Mouse (Mus musculus) midbrain, embryonic 12.5 days (tissue): ENCODE results near the gene Rps23. TPM values are rescaled to one million over a fixed set of nuclear protein-coding genes. Genes with fewer than 3 reads are reported as not detected.
A peak's percentile ranks its signal among the peaks of the same experiment; 100 is the strongest.

Experiments used
- ATAC-seq: fragments of 200-750 bp; cut with Nextera tagmentation; 2 replicates; pipeline ENCODE4 v1.8.0; 2017; ENCODE audit warnings: low read depth, moderate TSS enrichment, moderate library complexity; ENCODE audit not compliant: low FRiP score
- H3K27ac ChIP-seq: fragments of 300-500 bp; sonication (generic); replicated peaks from 2 replicates; pipeline ENCODE4 v1.5.1; 2016; ENCODE audit warnings: mild to moderate bottlenecking
- H3K27me3 ChIP-seq: fragments of 300-500 bp; sonication (generic); 2 replicates; pipeline ENCODE4 v1.6.1; 2016; ENCODE audit warnings: mild to moderate bottlenecking
- H3K36me3 ChIP-seq: fragments of 300-500 bp; sonication (generic); 2 replicates; pipeline ENCODE4 v1.6.1; 2016
- H3K4me1 ChIP-seq: fragments of 300-500 bp; sonication (generic); 2 replicates; pipeline ENCODE4 v1.6.1; 2016
- H3K4me2 ChIP-seq: fragments of 300-500 bp; sonication (generic); replicated peaks from 2 replicates; pipeline ENCODE4 v1.6.1; 2016; ENCODE audit warnings: mild to moderate bottlenecking, moderate library complexity
- H3K4me3 ChIP-seq: fragments of 300-500 bp; sonication (generic); 2 replicates; pipeline ENCODE4 v1.5.1; 2016; ENCODE audit warnings: mild to moderate bottlenecking
- H3K9ac ChIP-seq: fragments of 300-500 bp; sonication (generic); replicated peaks from 2 replicates; pipeline ENCODE4 v1.6.1; 2016; ENCODE audit warnings: mild to moderate bottlenecking, moderate library complexity
- H3K9me3 ChIP-seq: fragments of 300-500 bp; sonication (generic); 2 replicates; pipeline ENCODE4 v1.6.1; 2016; ENCODE audit warnings: mild to moderate bottlenecking
- WGBS: fragments of 180-500 bp; shearing (Covaris S2); methylation state at CpG from one replicate; pipeline ENCODE4 v1.1.7; 2016; 5-methylcytosine and 5-hydroxymethylcytosine counted together
- polyA plus RNA-seq: library from polyadenylated mRNA; unstranded; fragments of >200 nt; fragmentation: Nextera tagmentation; extraction: Ambion mirVana; gene quantifications from 2 replicates; pipeline ENCODE4 v1.2.1, GENCODE M21; 2016

Gene Rps23
- 168 and 207 TPM in 2 replicates for polyA plus RNA-seq

DNA sequence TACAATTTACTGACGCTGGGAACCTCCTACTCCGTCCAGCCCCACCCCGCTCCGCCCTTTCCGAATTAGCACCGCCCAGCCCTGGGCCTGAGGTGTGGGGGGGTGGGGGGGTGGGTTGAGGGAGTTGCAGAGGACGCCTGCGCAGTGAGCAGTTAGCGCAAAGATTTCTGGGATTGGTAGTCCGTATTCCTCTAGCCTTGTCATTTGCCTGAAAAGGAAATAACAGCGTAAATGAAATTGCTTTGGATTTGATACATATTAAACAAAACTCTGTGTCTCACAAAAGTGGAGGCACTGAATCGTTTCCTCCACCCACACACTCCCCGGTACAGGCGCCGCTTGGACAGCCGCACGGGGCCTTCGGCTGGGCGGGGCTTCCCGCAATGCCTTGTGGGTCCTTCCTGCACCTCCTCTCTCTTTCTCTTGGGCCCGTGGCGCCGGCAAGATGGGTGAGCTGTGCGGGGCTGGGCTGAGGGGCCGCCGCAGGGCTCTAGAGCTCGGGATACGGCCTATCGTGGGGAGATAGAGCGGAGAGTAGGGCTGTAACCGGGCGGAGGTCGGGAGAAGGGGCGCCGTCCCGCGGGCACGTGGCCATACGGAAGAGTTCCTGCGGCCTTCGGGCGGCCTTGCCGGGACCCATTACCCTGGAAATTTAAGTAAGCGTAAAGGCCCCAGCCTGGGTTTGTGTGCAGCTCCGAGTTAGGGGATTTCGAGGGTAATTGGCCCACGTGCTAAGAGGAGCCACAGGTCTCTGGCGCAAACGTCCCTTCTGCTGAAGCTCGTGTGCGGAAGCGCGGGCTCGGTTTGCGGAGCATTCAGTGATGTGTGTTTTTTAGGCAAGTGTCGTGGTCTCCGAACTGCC lies at the start of gene Rps23:
Gene Rps23 (plus strand): TSS at position 208 of the 862 bp plus-strand sequence.
- ATAC-seq = peak; percentile 98

DNA sequence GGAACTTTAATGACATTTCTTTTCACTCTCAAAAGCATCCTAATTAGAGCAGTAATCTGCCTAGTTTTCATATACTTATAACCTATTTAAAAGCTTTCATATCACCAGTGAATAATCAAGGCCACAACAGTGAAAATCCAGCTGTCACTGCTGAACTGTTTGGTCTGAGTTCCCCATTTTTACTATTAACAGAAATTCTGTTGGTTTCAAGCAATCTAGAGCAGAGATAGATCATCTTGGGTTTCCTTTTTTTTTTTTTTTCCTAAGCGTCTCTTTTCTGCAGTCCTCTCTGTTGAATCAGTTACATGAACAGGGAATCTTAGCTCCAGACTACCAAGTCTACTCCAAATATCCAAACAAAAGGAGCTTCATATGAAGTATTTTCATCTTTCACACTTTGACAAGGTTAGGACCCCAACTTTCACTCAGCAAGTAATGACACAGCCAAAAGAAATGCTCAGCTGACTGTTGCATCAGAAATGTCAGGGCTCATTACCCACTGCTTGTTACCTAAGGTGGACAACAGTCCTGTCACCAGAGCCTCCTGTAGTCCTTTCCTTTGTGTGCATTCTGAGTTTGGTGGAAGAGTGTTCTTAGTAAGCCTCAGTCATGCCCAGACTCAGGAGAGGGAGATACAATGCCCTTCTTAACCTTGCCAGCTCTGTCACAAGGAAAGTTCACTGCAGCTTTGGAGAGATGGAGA lies 40.9 kb upstream of the Rps23 start:
- Histone ChIP-seq H3K27ac (no peak overlapping the region), H3K4me3 (no peak overlapping the region), H3K36me3 (no peaks in the 10 kb centered on the region), H3K9ac (no peak overlapping the region), H3K9me3 (no peaks in the 10 kb centered on the region), H3K4me2 (no peak overlapping the region), H3K27me3 (0 out of 2 replicates have a peak, but pooled peaks cover 11% of the 10 kb centered on the region), H3K4me1 (0 out of 2 replicates have a peak, but pooled peaks cover 7% of the 10 kb centered on the region)
- 81% methylated on average over 1 of the region's 1 CpGs for WGBS
- no peak for ATAC-seq

More for the DNA sequence above, at the start of gene Rps23:
- Histone ChIP-seq H3K27me3 (no peaks in the 10 kb centered on the region), H3K9ac (peak within 1 kb of the TSS; percentile 91), H3K4me3 (peak within 1 kb of the TSS; percentile 77), H3K9me3 (no peaks in the 10 kb centered on the region), H3K4me2 (peak within 1 kb of the TSS; percentile 67), H3K4me1 (peaks cover 6% of the 10 kb centered on the region; the same call in 1 of the 2 replicates), H3K27ac (peak within 1 kb of the TSS; percentile 67), H3K36me3 (peaks cover 32% of the 10 kb centered on the region)
- under 1% methylated on average over 57 of the region's 57 CpGs for WGBS

DNA sequence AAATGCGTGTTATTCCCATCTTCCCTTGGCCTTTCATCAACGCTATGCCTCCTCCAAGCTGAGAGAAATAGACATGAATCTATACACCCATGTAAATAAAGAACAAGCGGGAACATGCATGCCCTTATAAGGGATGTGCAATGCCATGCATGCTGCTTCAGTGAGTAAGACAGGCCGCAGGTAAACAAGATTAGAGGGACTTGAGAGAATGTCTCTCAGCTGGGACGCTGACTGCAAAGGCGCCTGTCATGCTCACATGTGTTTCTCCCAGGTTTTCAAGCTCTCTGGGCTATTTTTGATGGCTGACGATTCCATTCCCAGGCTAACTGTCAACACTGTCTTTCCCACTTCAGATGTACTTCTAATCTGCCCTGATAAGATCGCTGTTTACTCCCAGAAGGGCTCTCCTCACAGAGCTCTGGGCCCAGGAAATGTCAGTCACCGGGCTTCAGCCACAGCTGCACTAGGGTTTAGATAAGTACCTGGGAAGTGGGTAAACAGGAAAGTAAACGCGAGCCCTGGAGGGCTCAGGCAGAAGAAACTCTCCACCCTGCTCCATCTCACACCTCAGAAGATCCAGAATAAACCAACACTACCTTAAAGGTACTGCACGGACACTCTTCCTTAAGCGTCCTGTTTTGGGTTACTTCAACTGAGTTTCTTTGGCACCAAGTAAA lies 36.8 kb upstream of the Rps23 start:
- Histone ChIP-seq H3K9ac (no peak overlapping the region), H3K4me3 (peak overlapping the region; percentile 39; the same call in 1 of the 2 replicates)
- no peak; the same call in 1 of the 2 replicates for ATAC-seq

DNA sequence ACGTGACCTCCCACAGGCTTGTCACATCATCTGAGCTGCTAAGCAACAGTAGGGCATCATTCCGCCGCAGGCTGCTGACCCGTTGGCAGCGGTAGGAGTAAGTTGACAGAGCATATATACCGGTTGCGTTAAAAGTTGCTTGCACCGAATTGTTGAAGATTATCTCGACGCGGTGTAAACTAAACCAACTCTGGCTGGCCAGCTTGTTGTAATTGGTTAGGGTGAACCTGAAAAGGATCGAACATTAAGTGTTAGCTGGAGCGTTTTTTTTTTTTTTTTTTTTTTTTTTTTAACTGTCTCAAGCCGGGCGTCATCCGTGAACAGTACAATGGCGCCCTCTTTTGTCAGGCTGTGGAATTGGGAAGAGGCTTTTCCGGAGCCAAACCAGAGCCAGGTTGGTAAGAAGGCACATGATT lies 36.2 kb upstream of the Rps23 start:
- ATAC-seq = peak; percentile 74
- H3K9ac ChIP-seq = no peak overlapping the region
- H3K9me3 ChIP-seq = no peaks in the 10 kb centered on the region
- no peaks in the 10 kb centered on the region for H3K36me3 ChIP-seq
- H3K4me3 ChIP-seq = peak overlapping the region; percentile 39
- WGBS = under 1% methylated on average over 18 of the region's 18 CpGs
- H3K27me3 ChIP-seq = 0 out of 2 replicates have a peak, but pooled peaks cover 11% of the 10 kb centered on the region
- H3K27ac ChIP-seq = no peak overlapping the region
- peak overlapping the region; percentile 61 for H3K4me2 ChIP-seq
- H3K4me1 ChIP-seq = 0 out of 2 replicates have a peak, but pooled peaks cover 7% of the 10 kb centered on the region

More for the DNA sequence above, 36.8 kb upstream of the Rps23 start:
- H3K27me3 ChIP-seq = 0 out of 2 replicates have a peak, but pooled peaks cover 11% of the 10 kb centered on the region
- 52% methylated on average over 13 of the region's 13 CpGs for WGBS
- peak overlapping the region; percentile 61 for H3K4me2 ChIP-seq
- no peak overlapping the region for H3K27ac ChIP-seq
- H3K4me1 ChIP-seq = 0 out of 2 replicates have a peak, but pooled peaks cover 7% of the 10 kb centered on the region
- no peaks in the 10 kb centered on the region for H3K9me3 ChIP-seq
- no peaks in the 10 kb centered on the region for H3K36me3 ChIP-seq

DNA sequence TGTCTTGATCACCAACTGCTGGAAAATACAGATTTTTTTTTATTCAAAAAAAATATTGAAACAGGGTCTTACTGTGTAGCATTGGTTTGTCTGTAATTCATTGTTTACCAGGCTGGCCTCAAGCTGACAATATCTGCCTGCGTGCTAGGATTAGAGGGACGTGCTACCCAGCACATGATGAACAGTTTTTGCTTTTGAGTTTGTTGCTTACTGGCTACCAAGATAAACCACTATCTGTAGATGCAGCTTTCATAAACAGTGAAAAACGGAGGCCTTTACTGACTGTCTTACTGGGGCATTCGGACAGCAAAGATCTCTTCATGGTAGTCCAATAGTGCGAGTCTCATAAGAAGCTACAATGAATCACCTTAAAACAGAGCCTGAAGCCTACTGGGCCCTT lies 32.6 kb upstream of the Rps23 start:
- Histone ChIP-seq H3K36me3 (no peaks in the 10 kb centered on the region), H3K27me3 (0 out of 2 replicates have a peak, but pooled peaks cover 9% of the 10 kb centered on the region)
- WGBS = 91% methylated on average over 5 of the region's 5 CpGs

DNA sequence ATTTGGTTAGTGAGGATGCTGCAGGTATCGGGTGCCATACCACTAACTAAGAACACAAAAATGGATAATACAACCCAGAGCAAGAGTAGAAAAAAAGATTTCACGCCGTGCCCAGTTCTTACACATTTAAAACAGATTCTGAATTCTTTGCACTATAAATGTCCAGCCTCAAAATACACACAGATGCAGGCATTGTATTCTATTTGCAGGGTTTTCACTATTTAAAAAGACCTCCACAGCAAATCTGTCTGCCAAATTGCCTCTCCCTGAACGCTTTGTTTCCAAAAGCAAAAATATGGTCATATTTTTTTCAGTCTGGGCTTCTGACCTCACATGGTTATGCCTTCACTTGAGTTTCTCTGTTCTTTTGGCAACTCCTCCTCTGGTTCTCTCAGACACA lies 27.9 kb upstream of the Rps23 start:
- no peak for ATAC-seq
- no peaks in the 10 kb centered on the region for H3K36me3 ChIP-seq
- no peaks in the 10 kb centered on the region for H3K4me1 ChIP-seq
- H3K27me3 ChIP-seq = no peaks in the 10 kb centered on the region
- H3K4me2 ChIP-seq = no peak overlapping the region
- no peaks in the 10 kb centered on the region for H3K9me3 ChIP-seq
- 89% methylated on average over 4 of the region's 4 CpGs for WGBS
- no peak overlapping the region for H3K9ac ChIP-seq
- no peak overlapping the region for H3K4me3 ChIP-seq
- no peak overlapping the region for H3K27ac ChIP-seq

More for the DNA sequence above, 32.6 kb upstream of the Rps23 start:
- no peak overlapping the region for H3K9ac ChIP-seq
- H3K4me1 ChIP-seq = 0 out of 2 replicates have a peak, but pooled peaks cover 7% of the 10 kb centered on the region
- H3K9me3 ChIP-seq = no peaks in the 10 kb centered on the region
- H3K4me3 ChIP-seq = no peak overlapping the region
- H3K27ac ChIP-seq = no peak overlapping the region
- H3K4me2 ChIP-seq = no peak overlapping the region
- ATAC-seq = no peak

DNA sequence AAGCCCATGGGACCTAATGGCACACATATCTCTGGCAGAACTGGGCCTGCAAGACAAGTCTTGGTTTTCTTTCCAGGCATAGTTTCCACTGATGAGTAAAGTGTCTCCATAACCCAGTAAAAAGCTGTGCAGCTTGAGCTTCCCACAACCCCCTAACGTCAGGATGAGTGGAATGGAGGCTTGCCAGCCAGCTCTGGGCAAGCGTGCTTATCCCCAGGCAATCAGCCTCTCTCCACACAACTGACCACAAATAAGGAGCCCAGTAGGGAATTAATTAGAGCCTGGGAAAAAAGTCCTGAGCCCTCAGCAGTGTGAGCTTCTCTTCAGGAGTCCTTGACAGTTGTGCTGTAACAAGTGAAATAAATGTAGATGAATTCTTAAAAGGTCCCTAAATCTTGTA lies 26.7 kb upstream of the Rps23 start:
- Histone ChIP-seq H3K9me3 (no peaks in the 10 kb centered on the region), H3K4me3 (no peak overlapping the region), H3K36me3 (no peaks in the 10 kb centered on the region), H3K27ac (no peak overlapping the region), H3K27me3 (no peaks in the 10 kb centered on the region), H3K9ac (no peak overlapping the region), H3K4me1 (no peaks in the 10 kb centered on the region), H3K4me2 (no peak overlapping the region)
- 15% methylated on average over 2 of the region's 2 CpGs for WGBS
- no peak for ATAC-seq

DNA sequence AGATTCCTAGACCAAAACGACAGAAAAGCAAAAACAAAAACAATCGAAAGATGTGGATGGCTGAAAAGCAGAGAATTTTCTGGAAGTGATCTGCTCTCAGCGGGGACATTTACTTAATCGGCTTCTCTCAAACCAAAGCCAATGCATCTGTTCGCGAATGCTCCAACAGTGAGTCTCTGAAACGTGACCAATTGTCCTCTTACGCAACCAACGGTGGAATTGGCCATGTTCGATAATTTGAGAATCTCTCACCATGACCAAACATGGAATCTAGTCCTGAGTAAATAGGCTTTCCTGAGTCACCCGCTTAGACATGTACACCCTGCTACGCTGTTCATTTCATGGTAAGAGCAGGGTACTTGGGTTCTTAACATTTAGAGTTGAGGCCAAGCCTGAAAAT lies 25.9 kb upstream of the Rps23 start:
- no peak for ATAC-seq
- Histone ChIP-seq H3K27me3 (no peaks in the 10 kb centered on the region), H3K27ac (no peak overlapping the region), H3K9ac (no peak overlapping the region), H3K4me1 (no peaks in the 10 kb centered on the region), H3K4me2 (no peak overlapping the region), H3K9me3 (no peaks in the 10 kb centered on the region), H3K4me3 (no peak overlapping the region), H3K36me3 (no peaks in the 10 kb centered on the region)
- 88% methylated on average over 12 of the region's 12 CpGs for WGBS

DNA sequence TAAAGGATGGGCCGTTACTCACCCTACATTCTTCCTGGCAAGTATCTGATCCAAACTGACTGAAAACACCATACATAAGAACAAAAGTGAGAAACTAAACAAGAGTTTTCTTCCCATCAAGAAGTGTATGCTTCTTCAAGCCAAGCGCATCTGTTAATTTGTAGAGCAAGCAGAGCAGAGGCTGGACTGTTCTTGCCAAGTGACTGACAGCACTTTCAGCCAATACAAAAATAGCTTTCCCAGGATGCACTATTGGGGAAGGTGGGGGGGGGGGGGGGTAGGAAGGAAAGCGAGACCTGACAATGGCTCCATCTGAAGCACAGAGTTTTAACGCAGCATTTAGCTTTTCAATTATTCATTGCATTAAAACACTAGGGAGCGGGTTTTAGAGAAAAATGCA lies 17.6 kb upstream of the Rps23 start, which contains the start of gene Atp6ap1l:
Gene Atp6ap1l (minus strand): TSS at position 180 of the 400 bp plus-strand sequence.
- 85% methylated on average over 5 of the region's 5 CpGs for WGBS
- H3K9ac ChIP-seq = no peak within 1 kb of the TSS
- H3K9me3 ChIP-seq = no peaks in the 10 kb centered on the region
- no peaks in the 10 kb centered on the region for H3K4me1 ChIP-seq
- H3K27ac ChIP-seq = no peak within 1 kb of the TSS
- H3K4me3 ChIP-seq = no peak within 1 kb of the TSS
- H3K27me3 ChIP-seq = no peaks in the 10 kb centered on the region
- no peak within 1 kb of the TSS for H3K4me2 ChIP-seq
- ATAC-seq = no peak
- no peaks in the 10 kb centered on the region for H3K36me3 ChIP-seq

DNA sequence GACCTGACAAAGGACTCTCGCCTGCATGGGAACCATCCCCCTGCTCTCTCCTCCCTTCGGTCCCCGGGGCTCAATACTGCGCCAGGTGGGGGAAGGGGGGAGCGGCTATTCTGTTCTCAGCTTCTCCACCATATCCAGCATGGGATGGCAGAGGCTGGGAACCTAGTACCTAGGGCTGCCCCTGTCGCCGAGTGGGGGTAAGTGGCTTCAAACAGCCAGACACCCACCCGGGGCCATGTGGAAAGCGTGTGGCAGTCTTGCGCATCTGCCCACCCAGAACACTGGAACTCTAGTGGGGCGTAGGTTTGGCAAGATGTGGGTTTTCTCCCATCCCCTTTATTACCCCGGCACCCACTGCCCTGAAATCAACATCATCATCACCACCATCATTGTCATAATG lies 15.4 kb upstream of the Rps23 start:
- Histone ChIP-seq H3K27ac (no peak overlapping the region), H3K36me3 (no peaks in the 10 kb centered on the region), H3K4me2 (no peak overlapping the region), H3K4me3 (no peak overlapping the region), H3K9me3 (no peaks in the 10 kb centered on the region), H3K4me1 (no peaks in the 10 kb centered on the region), H3K9ac (no peak overlapping the region), H3K27me3 (no peaks in the 10 kb centered on the region)
- ATAC-seq = 0 out of 2 replicates have a peak, but pooled peaks have one; percentile 12
- 86% methylated on average over 12 of the region's 12 CpGs for WGBS
